Mouse (Mus musculus) spleen, postnatal 0 days (tissue): Measurements from ENCODE around the gene Galc. TPM values are rescaled to one million over a fixed set of nuclear protein-coding genes. Genes with fewer than 3 reads are reported as not detected.

Experiments
- polyA plus RNA-seq: library from polyadenylated mRNA; unstranded; fragments of >200 nt; fragmentation: Nextera tagmentation; extraction: Ambion mirVana; gene quantifications from 2 replicates; pipeline ENCODE4 v1.2.1, GENCODE M21; 2015

The Galc gene
- polyA plus RNA-seq, result 5.8 and 6.7 TPM in 2 replicates

DNA sequence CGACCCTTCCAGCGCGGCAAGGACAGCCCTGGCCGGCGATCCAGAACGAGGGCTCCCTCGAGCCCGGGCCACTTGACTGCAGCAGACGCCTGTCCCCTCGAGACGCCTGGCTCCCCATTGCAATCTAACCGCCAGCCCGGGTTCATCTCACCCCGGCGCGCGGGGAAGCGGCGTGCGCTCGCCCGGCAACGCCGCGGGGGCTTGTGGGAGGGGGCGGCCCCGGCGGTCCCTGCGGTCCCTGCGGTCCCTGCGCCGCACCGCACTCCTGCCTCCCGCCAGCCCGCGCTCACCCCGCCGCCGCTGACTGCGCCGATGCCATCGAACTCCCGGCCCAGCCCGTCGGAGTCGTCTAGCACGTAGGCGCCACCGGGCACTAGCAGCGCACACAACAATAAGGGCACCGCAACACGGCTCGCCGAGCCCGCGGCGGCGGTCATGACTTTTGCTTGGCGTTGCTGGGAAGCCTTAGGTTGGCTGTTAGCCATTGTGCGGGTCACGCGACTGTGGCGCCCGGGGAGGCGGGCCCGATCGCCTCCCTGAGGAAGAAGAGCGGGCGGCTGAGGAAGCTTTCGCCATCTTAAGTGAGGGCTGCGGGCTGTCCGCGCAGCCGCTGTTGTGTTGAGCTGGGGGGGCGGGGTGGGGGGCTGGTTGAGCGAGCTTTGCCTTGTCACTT, at the start of gene Galc:
Gene Galc (minus strand): TSS at position 615 of the 673 bp plus-strand sequence.

DNA sequence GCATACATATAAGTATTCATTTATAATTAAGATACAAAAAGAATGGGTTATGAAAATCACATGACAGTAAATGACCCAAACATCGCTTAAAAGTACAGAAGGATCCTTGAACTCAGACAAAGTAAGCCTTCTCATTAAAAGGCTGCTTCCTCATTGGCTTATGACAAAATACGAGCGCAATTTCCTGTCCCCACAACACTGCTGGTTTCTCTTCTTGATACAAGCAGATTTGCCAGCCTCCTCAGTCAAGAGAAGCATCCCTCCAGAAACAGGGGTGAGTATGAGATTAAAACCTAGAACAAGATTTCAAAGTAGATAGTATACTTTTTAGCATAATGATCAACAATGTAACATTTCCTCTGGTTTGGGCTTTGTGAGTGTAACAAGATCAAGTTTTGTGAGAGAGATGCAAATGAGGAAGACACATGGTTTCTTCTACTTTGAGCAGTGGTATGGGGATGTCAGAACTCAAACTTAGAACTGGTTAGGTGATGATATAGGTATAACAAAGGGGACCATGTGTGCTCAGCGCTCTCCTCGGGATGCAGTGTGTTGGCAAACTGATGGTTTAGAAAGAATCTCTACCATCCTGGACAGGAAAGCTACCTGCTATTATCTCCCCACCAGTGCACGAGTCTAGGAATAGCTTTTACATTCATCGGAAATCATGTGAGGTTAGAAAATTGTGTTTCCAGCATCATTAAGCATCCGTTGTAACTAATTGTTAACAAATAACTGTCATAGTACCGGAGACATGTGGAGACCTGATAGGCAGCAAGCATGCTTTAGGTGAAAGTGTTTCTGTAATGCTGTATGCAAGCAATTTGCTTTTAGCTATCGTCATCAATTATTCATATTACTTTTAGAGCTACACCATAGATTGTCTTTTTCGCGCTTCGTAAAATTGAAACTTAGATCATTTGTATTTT, 9.4 kb upstream of the Galc start, which contains the start of gene Gpr65:
Gene Gpr65 (plus strand): TSS at position 195 of the 929 bp plus-strand sequence.

Other genes starting within 250 kb of the Galc start
- 11.8 and 15.4 TPM in 2 replicates for gene Gpr65, start 9.2 kb upstream of the Galc start, polyA plus RNA-seq